Mouse (Mus musculus) spleen, postnatal 10 days (tissue): ENCODE measurements around the gene Smim6.

ENCODE experiments used
- DNase-seq, 2 experiments: peaks; one replicate each; pipeline ENCODE4 v3.0.0; 2021 to 2022; ENCODE audit warnings: low spot score in 2 of 2

Gene Smim6

GRCm38 (mm10) chr11:115911632-115912376 is at the start of gene Smim6:
Smim6 (plus strand) TSS chr11:115912017.
- DNase-seq: peak; percentile 50 to 59

GRCm38 (mm10) chr11:115863895-115864294 is 47.9 kb upstream of the Smim6 start:
- no peak for DNase-seq

GRCm38 (mm10) chr11:115869393-115869792 is 42.4 kb upstream of the Smim6 start:
- no peak for DNase-seq

- DNase-seq: no peak
Observed at GRCm38 (mm10) chr11:115872437-115872836, 39.4 kb upstream of the Smim6 start.

- DNase-seq: no peak
Observed at GRCm38 (mm10) chr11:115875935-115876334, 35.9 kb upstream of the Smim6 start.

- DNase-seq: no peak
Observed at GRCm38 (mm10) chr11:115876438-115876837, 35.4 kb upstream of the Smim6 start.

GRCm38 (mm10) chr11:115877174-115877755 is 34.6 kb upstream of the Smim6 start:
- no peak for DNase-seq

- no peak for DNase-seq
Observed at GRCm38 (mm10) chr11:115878071-115878470, 33.7 kb upstream of the Smim6 start.

GRCm38 (mm10) chr11:115881002-115881401 is 30.8 kb upstream of the Smim6 start:
- peak; percentile 62 to 76 for DNase-seq

GRCm38 (mm10) chr11:115883251-115883650 is 28.6 kb upstream of the Smim6 start:
- no peak for DNase-seq

- DNase-seq: no peak
Observed at GRCm38 (mm10) chr11:115884361-115884760, 27.5 kb upstream of the Smim6 start.

- DNase-seq: no peak
Observed at GRCm38 (mm10) chr11:115885281-115885680, 26.5 kb upstream of the Smim6 start.

GRCm38 (mm10) chr11:115886446-115886845 is 25.4 kb upstream of the Smim6 start:
- no peak for DNase-seq

GRCm38 (mm10) chr11:115888020-115888419 is 23.8 kb upstream of the Smim6 start:
- no peak for DNase-seq

GRCm38 (mm10) chr11:115889159-115889558 is 22.7 kb upstream of the Smim6 start:
- no peak for DNase-seq

- no peak for DNase-seq
Observed at GRCm38 (mm10) chr11:115892213-115892612, 19.6 kb upstream of the Smim6 start.

GRCm38 (mm10) chr11:115893071-115893470 is 18.7 kb upstream of the Smim6 start:
- DNase-seq: no peak

- peak in 1 of 2 experiments; percentile 44 for DNase-seq
Observed at GRCm38 (mm10) chr11:115894755-115895520, 16.9 kb upstream of the Smim6 start.

- DNase-seq: peak in 1 of 2 experiments; percentile 44
Observed at GRCm38 (mm10) chr11:115898446-115898845, 13.4 kb upstream of the Smim6 start.

- peak; percentile 83 to 91 for DNase-seq
Observed at GRCm38 (mm10) chr11:115898886-115899285, 12.9 kb upstream of the Smim6 start.

- peak; percentile 69 to 78 for DNase-seq
Observed at GRCm38 (mm10) chr11:115899486-115900266, 12.1 kb upstream of the Smim6 start, which contains the start of gene Smim5. Smim5 (plus strand) TSS chr11:115899966.
